Mouse (Mus musculus) layer of hippocampus, adult 18-20 months (tissue): ENCODE measurements around the gene Slx4ip. TPM values are rescaled to one million over a fixed set of nuclear protein-coding genes. Genes with fewer than 3 reads are reported as not detected.

ENCODE experiments used
- DNase-seq, 2 experiments: peaks; one replicate each; pipeline ENCODE4 v3.0.0; 2022; ENCODE audit warnings: low spot score in 2 of 2
- total RNA-seq, 2 experiments: library from RNA; stranded (reverse); gene quantifications; 2 replicates each; pipeline ENCODE4 v1.2.3; 2021

Slx4ip gene
- total RNA-seq, 2 experiments from 2014 or later, result 7.1 to 7.4 TPM

- no peak for DNase-seq
Observed at GRCm38 (mm10) chr2:137098269-137099035, 207.4 kb downstream of the Slx4ip start.

GRCm38 (mm10) chr2:137099211-137099734 lies 208.3 kb downstream of the Slx4ip start:
- no peak for DNase-seq

GRCm38 (mm10) chr2:137101074-137101473 lies 210.1 kb downstream of the Slx4ip start:
- DNase-seq, result no peak

GRCm38 (mm10) chr2:137107203-137107602 lies 216.2 kb downstream of the Slx4ip start:
- no peak for DNase-seq

- no peak for DNase-seq
Observed at GRCm38 (mm10) chr2:137107946-137108345, 216.9 kb downstream of the Slx4ip start.

- peak in 1 of 2 experiments; percentile 20 for DNase-seq
Observed at GRCm38 (mm10) chr2:137109321-137110213, 218.5 kb downstream of the Slx4ip start.

GRCm38 (mm10) chr2:137110214-137110898 lies 219.3 kb downstream of the Slx4ip start:
- DNase-seq, result no peak

GRCm38 (mm10) chr2:137113288-137114061 lies 222.5 kb downstream of the Slx4ip start:
- DNase-seq, result no peak

- peak; percentile 56 to 82 for DNase-seq
Observed at GRCm38 (mm10) chr2:137114248-137115096, 223.5 kb downstream of the Slx4ip start.

- DNase-seq, result no peak
Observed at GRCm38 (mm10) chr2:137115241-137116024, 224.4 kb downstream of the Slx4ip start.

GRCm38 (mm10) chr2:137116025-137116674 lies 225.1 kb downstream of the Slx4ip start, which contains the start of gene Jag1:
Gene Jag1 (minus strand): TSS chr2:137116644.
- peak; percentile 31 to 51 for DNase-seq

- peak; percentile 54 to 84 for DNase-seq
Observed at GRCm38 (mm10) chr2:137116675-137117320, 225.8 kb downstream of the Slx4ip start.

GRCm38 (mm10) chr2:137117321-137117690 lies 226.3 kb downstream of the Slx4ip start:
- peak; percentile 40 to 61 for DNase-seq
